Mouse (Mus musculus) heart, embryonic 13.5 days (tissue): ENCODE results near the gene Rap1gap2. TPM values are rescaled to one million over a fixed set of nuclear protein-coding genes. Genes with fewer than 3 reads are reported as not detected.

Experiments used
- ATAC-seq: fragments of 200-750 bp; cut with Nextera tagmentation; 2 replicates; pipeline ENCODE4 v1.8.0; 2017; ENCODE audit warnings: moderate TSS enrichment; ENCODE audit not compliant: insufficient number of reproducible peaks, low FRiP score, low TSS enrichment; ENCODE audit errors: extremely low read depth
- H3K27ac ChIP-seq: fragments of 300-500 bp; sonication (generic); replicated peaks from 2 replicates; pipeline ENCODE4 v1.5.1; 2015; ENCODE audit warnings: moderate library complexity, mild to moderate bottlenecking, inconsistent platforms
- H3K27me3 ChIP-seq: fragments of 300-500 bp; sonication (generic); replicated peaks from 2 replicates; pipeline ENCODE4 v1.6.1; 2015; ENCODE audit warnings: mild to moderate bottlenecking, inconsistent platforms
- H3K36me3 ChIP-seq: fragments of 300-500 bp; sonication (generic); 2 replicates; pipeline ENCODE4 v1.6.1; 2015; ENCODE audit warnings: mild to moderate bottlenecking, inconsistent platforms
- H3K4me1 ChIP-seq: fragments of 300-500 bp; sonication (generic); 2 replicates; pipeline ENCODE4 v1.6.1; 2015; ENCODE audit warnings: inconsistent platforms
- H3K4me2 ChIP-seq: fragments of 300-500 bp; sonication (generic); 2 replicates; pipeline ENCODE4 v1.6.1; 2015; ENCODE audit warnings: inconsistent platforms, mild to moderate bottlenecking, moderate library complexity
- H3K4me3 ChIP-seq: fragments of 300-500 bp; sonication (generic); 2 replicates; pipeline ENCODE4 v1.5.1; 2015; ENCODE audit warnings: moderate library complexity, mild to moderate bottlenecking, inconsistent platforms
- H3K9ac ChIP-seq: fragments of 300-500 bp; sonication (generic); 2 replicates; pipeline ENCODE4 v1.6.1; 2015; ENCODE audit warnings: inconsistent platforms, mild to moderate bottlenecking, moderate library complexity
- H3K9me3 ChIP-seq: fragments of 300-500 bp; sonication (generic); 2 replicates; pipeline ENCODE4 v1.6.1; 2016; ENCODE audit warnings: inconsistent platforms
- WGBS: fragments of 180-500 bp; shearing (Covaris S2); methylation state at CpG from one replicate; pipeline ENCODE4 v1.1.7; 2015; ENCODE audit warnings: mixed read lengths; 5-methylcytosine and 5-hydroxymethylcytosine counted together
- polyA plus RNA-seq: library from polyadenylated mRNA; unstranded; fragments of >200 nt; fragmentation: Nextera tagmentation; extraction: Ambion mirVana; gene quantifications from 2 replicates; pipeline ENCODE4 v1.2.1, GENCODE M21; 2015

Gene Rap1gap2
- polyA plus RNA-seq, 1 experiment from 2014 or later, result 3.1 TPM

DNA sequence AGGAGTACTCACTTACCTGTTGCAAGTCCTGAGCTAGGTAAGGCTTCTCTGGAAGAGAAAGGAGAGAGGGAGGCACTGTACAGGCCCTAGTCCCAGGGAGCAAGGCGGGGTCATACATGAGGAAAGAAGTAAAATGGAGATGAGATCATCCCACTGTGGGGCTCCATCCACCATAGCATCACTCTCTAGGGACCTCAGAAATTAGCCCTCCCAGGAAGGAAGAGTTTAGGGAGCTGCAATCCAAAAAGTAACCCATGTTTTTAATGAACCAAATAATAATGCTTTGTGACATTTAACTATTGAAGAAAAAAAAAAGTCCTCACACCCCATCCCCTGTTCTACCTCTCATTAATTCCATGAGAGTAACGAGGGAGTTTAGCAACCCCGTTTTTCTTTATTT lies 258.2 kb downstream of the Rap1gap2 start, which contains the start of gene Olfr411:
Gene Olfr411 (minus strand): TSS at position 101 of the 400 bp plus-strand sequence.
- WGBS, result 75% methylated on average over 3 of the region's 3 CpGs
- Histone ChIP-seq H3K9ac (no peak within 1 kb of the TSS), H3K36me3 (no peaks in the 10 kb centered on the region), H3K27ac (no peak within 1 kb of the TSS), H3K27me3 (no peaks in the 10 kb centered on the region), H3K4me2 (no peak within 1 kb of the TSS), H3K4me3 (no peak within 1 kb of the TSS), H3K9me3 (peaks cover 8% of the 10 kb centered on the region), H3K4me1 (no peaks in the 10 kb centered on the region)
- ATAC-seq, result no peak

DNA sequence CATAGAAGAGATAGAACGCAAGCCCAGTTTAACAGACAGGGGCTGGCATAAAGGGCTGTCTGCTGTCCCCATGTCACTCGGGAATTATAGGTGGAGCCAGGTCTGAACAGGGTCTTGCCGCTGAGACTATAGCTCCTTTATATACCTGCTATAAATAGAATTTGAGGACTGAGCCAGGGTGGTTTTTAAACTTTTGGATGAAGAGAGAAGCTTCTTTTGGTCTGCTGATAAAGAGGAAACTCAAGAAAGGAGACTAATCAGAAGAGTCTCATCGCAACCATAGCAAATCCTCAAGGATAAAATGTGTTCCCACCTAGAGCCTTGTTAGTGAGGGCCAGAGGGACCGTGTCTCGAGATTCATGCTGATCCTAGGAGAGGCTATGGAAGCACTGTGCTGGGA lies 272.8 kb downstream of the Rap1gap2 start, which contains the start of gene Olfr410:
Gene Olfr410 (minus strand): TSS at position 101 of the 400 bp plus-strand sequence.
- WGBS, result 64% methylated on average over 6 of the region's 6 CpGs
- Histone ChIP-seq H3K27ac (no peak within 1 kb of the TSS), H3K27me3 (no peaks in the 10 kb centered on the region), H3K9ac (no peak within 1 kb of the TSS), H3K9me3 (no peaks in the 10 kb centered on the region), H3K4me1 (no peaks in the 10 kb centered on the region), H3K4me3 (no peak within 1 kb of the TSS), H3K4me2 (no peak within 1 kb of the TSS), H3K36me3 (no peaks in the 10 kb centered on the region)
- ATAC-seq, result no peak

Other genes with a start within 250 kb of the Rap1gap2 start
- not detected in 2 replicates for gene Olfr412, start 248.8 kb downstream of the Rap1gap2 start, polyA plus RNA-seq
- gene Ccdc92b, start 8.7 kb upstream of the Rap1gap2 start, polyA plus RNA-seq, result 0.71 and 0.96 TPM in 2 replicates
- gene Cluh, start 38.6 kb upstream of the Rap1gap2 start, polyA plus RNA-seq, result 45.9 and 47.2 TPM in 2 replicates
- 34.6 and 47.6 TPM in 2 replicates for gene Pafah1b1, start 113.8 kb upstream of the Rap1gap2 start, polyA plus RNA-seq
- gene Mettl16, start 159.9 kb upstream of the Rap1gap2 start, polyA plus RNA-seq, result 29.2 and 32.8 TPM in 2 replicates
- gene Mnt, start 220.0 kb upstream of the Rap1gap2 start, polyA plus RNA-seq, result 3.3 and 3.5 TPM in 2 replicates